Mouse (Mus musculus) CH12.LX (cell line): ENCODE measurements around the gene Pigg. TPM values are rescaled to one million over a fixed set of nuclear protein-coding genes. Genes with fewer than 3 reads are reported as not detected.

Experiments
- DNase-seq: peaks from one replicate; pipeline ENCODE4 v3.0.0-alpha.2; 2013; ENCODE audit errors: extremely low read depth
- H3K27ac ChIP-seq: 2 replicates; pipeline ENCODE4 v1.5.1; 2012; ENCODE audit warnings: low read depth, mild to moderate bottlenecking, control low read depth, moderate library complexity; ENCODE audit not compliant: insufficient read depth
- H3K27me3 ChIP-seq: replicated peaks from 2 replicates; pipeline ENCODE3; 2012; ENCODE audit warnings: inconsistent platforms
- H3K36me3 ChIP-seq, 2 experiments: replicated peaks in 1 of 2; 2 replicates each; pipeline versions ENCODE3 to v1.6.1; 2012; ENCODE audit warnings: inconsistent platforms in 1 of 2, low read length in 1 of 2, mild to moderate bottlenecking in 1 of 2, mixed read lengths in 1 of 2, moderate library complexity in 1 of 2; ENCODE audit not compliant: control insufficient read depth in 1 of 2, insufficient read depth in 1 of 2
- H3K4me1 ChIP-seq, 2 experiments: 2 replicates each; pipeline ENCODE4 v1.6.1; 2012; ENCODE audit warnings: inconsistent platforms in 1 of 2, moderate library complexity in 1 of 2; ENCODE audit not compliant: insufficient read depth in 2 of 2, control insufficient read depth in 1 of 2
- H3K4me2 ChIP-seq: 2 replicates; pipeline ENCODE4 v1.6.1; 2012; ENCODE audit warnings: low read depth, mild to moderate bottlenecking, control low read depth; ENCODE audit not compliant: poor library complexity, insufficient read depth, severe bottlenecking
- H3K4me3 ChIP-seq, 3 experiments: fragments of 150-350 bp in 1 of 3; sonication (generic) in 1 of 3; replicated peaks in 1 of 3; 2 replicates each; pipeline versions ENCODE3 to v1.5.1; 2011 to 2012; ENCODE audit warnings: low read depth in 2 of 3, low read length in 2 of 3, mild to moderate bottlenecking in 2 of 3, moderate library complexity in 2 of 3, control low read depth in 1 of 3, improper control_type of control experiment in 1 of 3, inconsistent platforms in 1 of 3, mixed read lengths in 1 of 3; ENCODE audit not compliant: poor library complexity in 1 of 3
- H3K79me2 ChIP-seq: replicated peaks from 2 replicates; pipeline ENCODE4 v1.6.1; 2012; ENCODE audit warnings: mild to moderate bottlenecking, moderate library complexity; ENCODE audit not compliant: control insufficient read depth, poor library complexity, insufficient read depth, severe bottlenecking; ENCODE audit errors: extremely low read depth
- H3K9ac ChIP-seq: 2 replicates; pipeline ENCODE4 v1.6.1; 2012; ENCODE audit warnings: low read depth, mild to moderate bottlenecking, control low read depth, moderate library complexity; ENCODE audit not compliant: insufficient read depth
- H3K9me3 ChIP-seq: replicated peaks from 2 replicates; pipeline ENCODE3; 2012; ENCODE audit warnings: low read length, inconsistent platforms, mixed read lengths
- E2F4 ChIP-seq: IDR thresholded peaks from 2 replicates; pipeline ENCODE4 v1.6.1; 2011; ENCODE audit warnings: low read depth, low read length, improper control_type of control experiment; ENCODE audit not compliant: insufficient replicate concordance
- ELF1 ChIP-seq: IDR thresholded peaks from 2 replicates; pipeline ENCODE4 v1.6.1; 2014; ENCODE audit warnings: low read depth, mild to moderate bottlenecking, inconsistent platforms, low read length, improper control_type of control experiment
- EP300 ChIP-seq: IDR thresholded peaks from 2 replicates; pipeline ENCODE4 v1.6.1; 2011; ENCODE audit warnings: low read length, improper control_type of control experiment
- ETS1 ChIP-seq: conservative IDR thresholded peaks from 2 replicates; pipeline ENCODE4 v1.6.1; 2012; ENCODE audit warnings: low read depth, mild to moderate bottlenecking, inconsistent platforms, low read length, improper control_type of control experiment, moderate library complexity
- JUND ChIP-seq: conservative IDR thresholded peaks from 2 replicates; pipeline ENCODE4 v1.6.1; 2011; ENCODE audit warnings: low read depth, low read length, improper control_type of control experiment
- KAT2A ChIP-seq: IDR thresholded peaks from 2 replicates; pipeline ENCODE4 v1.6.1; 2012; ENCODE audit warnings: low read length, improper control_type of control experiment, inconsistent platforms; ENCODE audit not compliant: insufficient replicate concordance
- MAFK ChIP-seq: IDR thresholded peaks from 2 replicates; pipeline ENCODE4 v1.6.1; 2011; ENCODE audit warnings: low read length, improper control_type of control experiment; ENCODE audit not compliant: insufficient replicate concordance
- MXI1 ChIP-seq: IDR thresholded peaks from 2 replicates; pipeline ENCODE4 v1.6.1; 2011; ENCODE audit warnings: mild to moderate bottlenecking, low read depth, low read length, improper control_type of control experiment
- MYC ChIP-seq: IDR thresholded peaks from 2 replicates; pipeline ENCODE4 v1.6.1; 2011; ENCODE audit warnings: low read depth, mild to moderate bottlenecking, improper control_type of control experiment, low read length
- NELFE ChIP-seq: IDR thresholded peaks from 2 replicates; pipeline ENCODE4 v1.6.1; 2011; ENCODE audit warnings: low read depth, low read length, improper control_type of control experiment
- POLR2A ChIP-seq: IDR thresholded peaks from 2 replicates; pipeline ENCODE4 v1.6.1; 2011; ENCODE audit warnings: low read depth, mild to moderate bottlenecking, improper control_type of control experiment, low read length
- SIN3A ChIP-seq: IDR thresholded peaks from 2 replicates; pipeline ENCODE4 v1.6.1; 2012; ENCODE audit warnings: low read length, improper control_type of control experiment, inconsistent platforms
- TCF12 ChIP-seq: IDR thresholded peaks from 2 replicates; pipeline ENCODE4 v1.6.1; 2014; ENCODE audit warnings: low read depth, mild to moderate bottlenecking, inconsistent platforms, low read length, improper control_type of control experiment
- UBTF ChIP-seq: IDR thresholded peaks from 2 replicates; pipeline ENCODE4 v1.6.1; 2012; ENCODE audit warnings: low read depth, mild to moderate bottlenecking, inconsistent platforms, low read length, improper control_type of control experiment, moderate library complexity
- ZKSCAN1 ChIP-seq: IDR thresholded peaks from 2 replicates; pipeline ENCODE4 v1.6.1; 2012; ENCODE audit warnings: low read depth, inconsistent platforms, low read length, improper control_type of control experiment, borderline replicate concordance
- ZMIZ1 ChIP-seq: IDR thresholded peaks from 2 replicates; pipeline ENCODE4 v1.6.1; 2012; ENCODE audit warnings: low read depth, mild to moderate bottlenecking, inconsistent platforms, low read length, improper control_type of control experiment
- ZNF384 ChIP-seq: IDR thresholded peaks from 2 replicates; pipeline ENCODE4 v1.6.1; 2012; ENCODE audit warnings: low read depth, low read length, improper control_type of control experiment, inconsistent platforms
- dilution Hi-C: fragments of 300-500 bp; cut with MboI; formaldehyde crosslinking; loops from 2 replicates; pipeline ENCODE4 v1.14.3; 2020; ENCODE audit warnings: low sequenced_read_pairs; ENCODE audit not compliant: extremely low pct_unique_long_range_greater_than_20kb, extremely low pct_ligation_motif_present
- in situ Hi-C: fragments of 300-500 bp; cut with MboI; formaldehyde crosslinking; loops from 3 replicates; pipeline ENCODE4 v1.14.3; 2019; ENCODE audit warnings: low sequenced_read_pairs, low pct_ligation_motif_present, low pct_unique_long_range_greater_than_20kb, mixed read lengths
- polyA plus RNA-seq: library from polyadenylated mRNA; unstranded; fragments of >175 nt; gene quantifications from 2 replicates; pipeline ENCODE4 v1.2.1, GENCODE M21; 2012; ENCODE audit warnings: low read depth; ENCODE audit not compliant: insufficient read length
- total RNA-seq, 2 experiments: library from RNA; depleted of rRNA; stranded (reverse); fragments of 300-350 nt in 1 of 2; fragments of >200 nt in 1 of 2; gene quantifications; 2 replicates each; pipeline ENCODE4 v1.2.3; 2012 to 2014

Pigg gene
- total and polyA plus RNA-seq, 3 experiments = 6.4 to 9.8 (median 9.7) TPM

- no peak overlapping the region for H3K27ac ChIP-seq
- H3K9ac ChIP-seq = peak overlapping the region; percentile 7; the same call in 1 of the 2 replicates
- H3K36me3 ChIP-seq = peaks cover 25 to 54% of the 10 kb centered on the region in 2 experiments
- dilution Hi-C loops (no loop called here), in situ Hi-C loops (no loop called here)
- H3K4me1 ChIP-seq = no peaks in the 10 kb centered on the region
- no peaks in the 10 kb centered on the region for H3K27me3 ChIP-seq
- no peak for DNase-seq
- TF ChIP-seq MXI1 (no peak), UBTF (no peak), MYC (no peak), ZKSCAN1 (no peak), ELF1 (no peak), NELFE (no peak), POLR2A (no peak), EP300 (no peak), SIN3A (no peak), MAFK (no peak), ZMIZ1 (no peak), ZNF384 (no peak)
- H3K4me2 ChIP-seq = peak overlapping the region; percentile 32; the same call in 1 of the 2 replicates
- no peak overlapping the region for H3K4me3 ChIP-seq
- no peaks in the 10 kb centered on the region for H3K79me2 ChIP-seq
- no peaks in the 10 kb centered on the region for H3K9me3 ChIP-seq
Measured at GRCm38 (mm10) chr5:108349511-108350148, 37.2 kb downstream of the Pigg start.

- Histone ChIP-seq H3K36me3 (peaks cover 0 to 22% of the 10 kb centered on the region in 2 experiments), H3K4me1 (no peaks in the 10 kb centered on the region), H3K4me3 (no peak overlapping the region), H3K27ac (no peak overlapping the region)
- dilution Hi-C loops = no loop called here
- TF ChIP-seq JUND (no peak), NELFE (no peak), MAFK (no peak), ETS1 (no peak), TCF12 (no peak), POLR2A (no peak), KAT2A (no peak), MYC (no peak), ZNF384 (no peak), E2F4 (no peak)
- TF ChIP-seq, all 38 proteins: peak for 0
- no peak for DNase-seq
- in situ Hi-C loops = no loop called here
- H3K4me2 ChIP-seq = no peak overlapping the region
- H3K9me3 ChIP-seq = peaks cover 3% of the 10 kb centered on the region
- H3K79me2 ChIP-seq = no peaks in the 10 kb centered on the region
- no peak overlapping the region for H3K9ac ChIP-seq
- H3K27me3 ChIP-seq = no peaks in the 10 kb centered on the region
Measured at GRCm38 (mm10) chr5:108354056-108354455, 41.6 kb downstream of the Pigg start.
